Mouse (Mus musculus) midbrain, embryonic 16.5 days (tissue): ENCODE measurements around the gene AA986860. TPM values are rescaled to one million over a fixed set of nuclear protein-coding genes. Genes with fewer than 3 reads are reported as not detected.

Experiments
- ATAC-seq: fragments of 200-750 bp; cut with Nextera tagmentation; 2 replicates; pipeline ENCODE4 v1.8.0; 2017; ENCODE audit warnings: moderate TSS enrichment
- H3K27ac ChIP-seq: fragments of 300-500 bp; sonication (generic); 2 replicates; pipeline ENCODE4 v1.5.1; 2014; ENCODE audit warnings: mild to moderate bottlenecking, low read length, mixed read lengths
- H3K27me3 ChIP-seq: fragments of 300-500 bp; sonication (generic); 2 replicates; pipeline ENCODE4 v1.6.1; 2014; ENCODE audit warnings: low read depth, low read length, mixed read lengths; ENCODE audit not compliant: control insufficient read depth, insufficient read depth
- H3K36me3 ChIP-seq: fragments of 300-500 bp; sonication (generic); 2 replicates; pipeline ENCODE4 v1.6.1; 2014; ENCODE audit warnings: mild to moderate bottlenecking, low read length, moderate library complexity, mixed read lengths; ENCODE audit not compliant: control insufficient read depth, insufficient read depth
- H3K4me1 ChIP-seq: fragments of 300-500 bp; sonication (generic); 2 replicates; pipeline ENCODE4 v1.6.1; 2014; ENCODE audit warnings: mild to moderate bottlenecking, low read length, mixed read lengths; ENCODE audit not compliant: control insufficient read depth, insufficient read depth
- H3K4me2 ChIP-seq: fragments of 300-500 bp; sonication (generic); 2 replicates; pipeline ENCODE4 v1.6.1; 2014; ENCODE audit warnings: mild to moderate bottlenecking, low read length, mixed read lengths
- H3K4me3 ChIP-seq: fragments of 300-500 bp; sonication (generic); 2 replicates; pipeline ENCODE4 v1.5.1; 2014; ENCODE audit warnings: low read depth, mild to moderate bottlenecking, low read length, moderate library complexity, mixed read lengths
- H3K9ac ChIP-seq: fragments of 300-500 bp; sonication (generic); 2 replicates; pipeline ENCODE4 v1.6.1; 2014; ENCODE audit warnings: low read depth, low read length, mixed read lengths
- H3K9me3 ChIP-seq: fragments of 300-500 bp; sonication (generic); replicated peaks from 2 replicates; pipeline ENCODE4 v1.6.1; 2014; ENCODE audit warnings: mild to moderate bottlenecking, low read length, mixed read lengths; ENCODE audit not compliant: control insufficient read depth, poor library complexity, severe bottlenecking
- WGBS: fragments of 180-500 bp; shearing (Covaris S2); extraction: QIAGEN DNeasy Blood & Tissue Kit; methylation state at CpG from one replicate; pipeline ENCODE4 v1.1.7; 2014; 5-methylcytosine and 5-hydroxymethylcytosine counted together
- polyA plus RNA-seq: library from polyadenylated mRNA; unstranded; fragments of >200 nt; fragmentation: Nextera tagmentation; extraction: Ambion mirVana; gene quantifications from 2 replicates; pipeline ENCODE4 v1.2.1, GENCODE M21; 2015

The AA986860 gene
- polyA plus RNA-seq, 1 experiment from 2014 or later: 0.38 TPM

DNA sequence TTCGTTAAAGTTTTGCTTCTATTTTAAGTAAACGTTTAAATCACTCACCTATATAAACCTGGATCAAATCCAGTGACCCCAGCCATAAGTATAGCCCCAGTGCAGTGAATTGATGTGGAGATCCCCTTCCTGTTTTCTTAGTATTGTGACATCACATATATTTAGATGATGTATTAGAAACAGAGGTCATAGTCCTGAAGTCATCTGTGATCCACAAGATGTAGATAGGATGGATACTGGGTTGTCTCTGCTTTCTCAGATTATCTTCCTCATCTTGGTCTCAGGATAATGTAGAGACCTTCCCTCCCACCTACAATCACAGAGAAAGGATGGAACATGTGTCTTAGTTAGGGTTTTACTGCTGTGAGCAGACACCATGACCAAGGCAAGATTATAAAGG lies 2.6 kb upstream of the AA986860 start, which contains the start of gene Pfkfb2:
TSS of gene Pfkfb2 (minus strand) at position 101 of the 400 bp plus-strand sequence.
- Histone ChIP-seq H3K9me3 (no peaks in the 10 kb centered on the region), H3K4me3 (no peak within 1 kb of the TSS), H3K9ac (no peak within 1 kb of the TSS), H3K27ac (no peak within 1 kb of the TSS), H3K27me3 (no peaks in the 10 kb centered on the region; the same call in 1 of the 2 replicates), H3K4me1 (no peaks in the 10 kb centered on the region; the same call in 1 of the 2 replicates), H3K4me2 (no peak within 1 kb of the TSS), H3K36me3 (no peaks in the 10 kb centered on the region)
- ATAC-seq: no peak
- WGBS: 84% methylated on average over 2 of the region's 2 CpGs

DNA sequence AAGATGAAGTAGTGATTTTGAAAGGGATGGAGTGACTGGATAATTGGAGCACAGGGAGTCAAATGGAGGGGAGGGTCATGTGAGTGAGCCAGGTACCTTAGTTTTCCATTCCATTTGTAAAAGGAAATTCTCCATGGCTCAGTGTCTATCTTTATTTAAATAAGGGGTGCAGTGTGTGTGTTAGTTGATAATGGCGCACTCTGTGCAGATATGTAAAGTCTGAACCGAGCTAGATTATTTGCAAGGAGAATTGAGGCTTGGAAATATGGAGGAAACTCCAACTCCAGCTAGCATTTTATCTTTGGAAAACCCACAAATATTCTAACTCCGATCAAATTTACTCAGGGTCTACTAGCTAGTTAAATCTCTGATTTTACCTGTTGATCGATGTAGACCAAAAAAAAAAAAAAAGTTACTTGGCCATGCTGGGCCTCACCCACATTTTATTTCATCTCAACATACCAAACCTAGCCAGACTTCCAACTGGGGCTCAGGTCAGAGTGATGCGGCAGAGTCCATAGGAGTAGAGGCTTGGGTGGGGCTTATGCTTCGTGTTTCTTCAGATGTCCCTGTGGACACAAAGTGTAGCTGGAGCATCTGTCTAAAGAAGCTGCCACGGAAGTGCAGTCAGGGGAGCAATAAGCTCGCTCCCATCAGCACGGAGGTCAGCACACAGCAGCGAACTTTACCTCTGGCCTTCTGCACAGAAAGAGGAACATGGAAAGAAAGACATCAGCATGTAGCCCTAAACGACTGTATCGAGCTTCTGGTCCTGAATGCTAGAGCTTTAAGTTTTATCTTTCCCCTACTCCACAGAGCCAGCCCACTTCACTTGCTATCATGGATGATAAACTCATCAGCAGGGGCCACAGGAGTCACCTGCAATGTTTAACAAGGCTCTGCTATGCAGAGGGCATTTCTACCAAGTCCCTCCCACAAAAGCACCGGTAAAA lies 1.2 kb downstream of the AA986860 start:
- 92% methylated on average over 13 of the region's 13 CpGs for WGBS
- Histone ChIP-seq H3K4me3 (no peak overlapping the region), H3K9me3 (no peaks in the 10 kb centered on the region), H3K27ac (no peak overlapping the region), H3K4me2 (no peak overlapping the region), H3K4me1 (no peaks in the 10 kb centered on the region; the same call in 1 of the 2 replicates), H3K27me3 (no peaks in the 10 kb centered on the region; the same call in 1 of the 2 replicates), H3K36me3 (no peaks in the 10 kb centered on the region), H3K9ac (no peak overlapping the region)
- ATAC-seq: no peak

DNA sequence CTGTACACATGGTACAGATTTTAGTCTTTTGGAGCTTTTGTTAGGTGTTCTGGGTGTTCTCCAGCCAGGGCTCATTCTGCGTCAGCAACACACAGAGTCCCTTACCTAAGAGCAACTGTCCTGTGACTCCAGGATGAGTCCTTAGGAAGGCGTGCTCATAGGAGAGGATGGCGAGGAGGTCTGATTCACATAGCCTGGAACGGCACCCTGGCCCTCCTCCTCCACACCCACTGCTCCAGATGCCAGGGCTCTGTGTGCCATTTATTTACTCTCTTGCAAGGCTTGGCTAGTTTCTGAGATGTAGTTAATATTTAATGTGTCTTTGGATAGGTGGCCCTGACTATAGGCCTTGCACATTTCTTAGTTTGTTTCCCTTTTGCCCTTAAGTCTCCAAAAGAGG lies 1.9 kb downstream of the AA986860 start:
- Histone ChIP-seq H3K4me1 (no peaks in the 10 kb centered on the region; the same call in 1 of the 2 replicates), H3K36me3 (no peaks in the 10 kb centered on the region), H3K27me3 (no peaks in the 10 kb centered on the region; the same call in 1 of the 2 replicates), H3K27ac (no peak overlapping the region), H3K9me3 (no peaks in the 10 kb centered on the region), H3K4me2 (no peak overlapping the region), H3K9ac (no peak overlapping the region), H3K4me3 (no peak overlapping the region)
- ATAC-seq: no peak
- 93% methylated on average over 4 of the region's 4 CpGs for WGBS

DNA sequence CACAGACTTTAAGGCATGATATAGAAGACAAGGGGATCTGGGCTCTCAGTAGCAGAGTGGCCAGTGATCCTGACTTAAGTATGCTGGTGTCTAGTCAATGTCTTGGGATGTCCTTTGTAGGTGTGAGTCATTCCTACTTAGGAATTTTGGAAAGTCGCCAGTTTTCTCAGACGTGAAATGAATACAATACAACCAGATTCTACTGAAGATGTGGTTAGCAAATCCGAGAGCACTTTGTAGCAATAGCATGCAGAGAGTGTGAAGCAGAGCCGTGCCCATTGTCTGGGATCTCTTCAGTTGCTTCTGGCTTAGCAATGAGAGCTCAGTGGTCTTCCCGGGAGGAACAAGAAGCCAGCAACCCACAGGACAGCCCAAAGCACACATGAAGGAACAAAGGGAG lies 2.7 kb downstream of the AA986860 start:
- H3K4me3 ChIP-seq: no peak overlapping the region
- no peak overlapping the region for H3K27ac ChIP-seq
- H3K4me2 ChIP-seq: no peak overlapping the region
- no peaks in the 10 kb centered on the region for H3K9me3 ChIP-seq
- no peaks in the 10 kb centered on the region for H3K36me3 ChIP-seq
- no peaks in the 10 kb centered on the region; the same call in 1 of the 2 replicates for H3K4me1 ChIP-seq
- ATAC-seq: no peak
- H3K9ac ChIP-seq: no peak overlapping the region
- no peaks in the 10 kb centered on the region; the same call in 1 of the 2 replicates for H3K27me3 ChIP-seq
- 49% methylated on average over 5 of the region's 5 CpGs for WGBS

DNA sequence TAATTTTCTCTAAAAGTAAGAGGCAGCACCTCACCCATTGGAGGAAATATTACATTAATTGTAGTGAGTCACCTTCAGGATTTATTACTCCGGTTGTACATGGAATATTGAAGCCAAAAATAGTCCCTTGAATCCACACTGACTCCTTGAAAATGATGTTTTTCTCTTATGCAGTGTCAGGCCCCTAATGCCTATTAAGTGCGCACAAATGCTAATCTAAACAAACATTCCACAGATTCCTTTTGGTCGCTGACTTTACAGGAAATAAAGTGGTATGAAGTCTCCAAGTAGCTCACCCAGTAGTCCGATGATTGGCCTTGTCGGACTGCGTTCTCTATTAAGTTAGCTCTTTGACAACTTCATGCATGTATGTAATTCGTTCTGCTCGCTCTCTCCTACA lies 3.1 kb downstream of the AA986860 start:
- Histone ChIP-seq H3K36me3 (no peaks in the 10 kb centered on the region), H3K4me3 (no peak overlapping the region), H3K9me3 (no peaks in the 10 kb centered on the region), H3K27me3 (no peaks in the 10 kb centered on the region; the same call in 1 of the 2 replicates), H3K4me2 (no peak overlapping the region), H3K4me1 (no peaks in the 10 kb centered on the region; the same call in 1 of the 2 replicates), H3K27ac (no peak overlapping the region), H3K9ac (no peak overlapping the region)
- no peak for ATAC-seq
- WGBS: 78% methylated on average over 8 of the region's 8 CpGs

DNA sequence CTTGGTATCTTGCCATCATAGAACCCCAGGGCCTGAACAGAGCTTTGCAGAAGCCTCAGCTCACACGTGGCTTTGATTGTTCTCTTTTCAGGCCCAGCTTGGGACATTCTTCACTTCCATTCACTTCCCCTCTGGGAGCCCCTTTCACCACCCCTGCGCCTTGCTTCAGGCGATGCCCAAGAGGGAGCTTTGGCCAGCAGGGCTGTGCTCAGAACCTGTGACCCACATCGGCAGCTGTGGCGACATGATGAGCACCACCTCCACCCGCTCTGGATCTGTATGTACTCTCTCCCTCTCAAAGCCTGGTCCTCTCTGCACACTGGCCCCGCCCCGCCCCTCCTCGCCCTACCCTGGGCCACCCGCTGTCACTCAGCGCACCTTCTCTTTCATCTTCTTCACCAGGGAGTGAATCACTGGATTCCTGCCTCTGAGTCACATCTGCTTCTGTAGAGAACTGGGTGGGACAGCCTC lies 5.7 kb downstream of the AA986860 start:
- Histone ChIP-seq H3K4me3 (no peak overlapping the region), H3K36me3 (no peaks in the 10 kb centered on the region), H3K4me1 (no peaks in the 10 kb centered on the region), H3K4me2 (no peak overlapping the region), H3K27me3 (no peaks in the 10 kb centered on the region), H3K9ac (no peak overlapping the region), H3K27ac (no peak overlapping the region), H3K9me3 (no peaks in the 10 kb centered on the region)
- 31% methylated on average over 11 of the region's 11 CpGs for WGBS
- no peak for ATAC-seq

DNA sequence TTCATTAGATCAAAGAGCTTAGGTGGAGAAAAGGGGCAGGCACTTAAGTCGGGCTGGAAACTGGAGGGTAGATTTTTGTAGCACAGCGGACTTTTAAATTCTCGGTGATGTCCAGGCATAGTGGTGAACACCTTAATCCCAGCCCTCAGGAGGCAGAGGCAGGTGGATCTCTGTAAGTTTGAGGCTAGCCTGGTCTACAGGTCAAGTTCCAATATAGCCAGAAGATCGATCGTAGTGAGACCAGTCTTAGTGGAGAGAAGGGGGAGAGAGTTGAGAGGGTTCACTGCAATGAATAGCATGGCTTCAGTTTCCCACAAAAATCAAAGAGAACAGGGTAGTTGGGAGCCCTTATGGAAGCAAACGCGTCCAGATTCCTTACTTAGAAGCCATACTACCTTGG lies 6.1 kb downstream of the AA986860 start:
- no peak for ATAC-seq
- 88% methylated on average over 7 of the region's 7 CpGs for WGBS

DNA sequence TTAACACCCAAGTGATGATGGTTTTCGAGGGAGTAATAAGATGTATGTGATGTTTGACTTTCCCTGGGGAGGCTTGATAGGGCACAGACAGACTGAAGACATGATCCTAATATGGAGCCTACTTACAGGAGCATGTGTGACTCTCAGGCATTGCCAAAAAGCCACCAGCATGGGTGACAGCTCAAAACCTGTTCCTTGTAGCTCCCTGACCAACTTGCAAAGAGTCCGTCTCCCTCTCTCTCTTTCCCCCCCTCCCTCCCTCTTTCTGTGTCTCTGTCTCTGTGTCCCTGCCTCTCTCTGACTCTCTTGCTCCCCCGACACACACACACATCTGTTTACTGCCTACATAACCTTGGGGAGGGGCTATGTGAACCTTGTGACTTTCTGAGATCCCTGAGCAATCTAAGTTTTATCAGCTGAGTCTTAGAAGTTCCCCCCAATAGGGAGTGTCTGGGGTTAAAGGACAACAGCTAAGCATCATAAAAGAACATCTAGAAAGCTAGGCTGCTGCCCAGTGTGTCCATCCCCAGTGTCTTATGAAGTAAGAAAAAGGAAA lies 6.9 kb downstream of the AA986860 start:
- WGBS: 89% methylated on average over 3 of the region's 3 CpGs
- Histone ChIP-seq H3K4me2 (no peak overlapping the region), H3K4me3 (no peak overlapping the region), H3K27me3 (no peaks in the 10 kb centered on the region), H3K27ac (no peak overlapping the region), H3K9ac (no peak overlapping the region), H3K4me1 (no peaks in the 10 kb centered on the region), H3K9me3 (no peaks in the 10 kb centered on the region), H3K36me3 (no peaks in the 10 kb centered on the region)
- ATAC-seq: no peak

More for the DNA sequence above, 6.1 kb downstream of the AA986860 start:
- Histone ChIP-seq H3K36me3 (no peaks in the 10 kb centered on the region), H3K27ac (no peak overlapping the region), H3K4me2 (no peak overlapping the region), H3K4me3 (no peak overlapping the region), H3K27me3 (no peaks in the 10 kb centered on the region), H3K9ac (no peak overlapping the region), H3K9me3 (no peaks in the 10 kb centered on the region), H3K4me1 (no peaks in the 10 kb centered on the region)

DNA sequence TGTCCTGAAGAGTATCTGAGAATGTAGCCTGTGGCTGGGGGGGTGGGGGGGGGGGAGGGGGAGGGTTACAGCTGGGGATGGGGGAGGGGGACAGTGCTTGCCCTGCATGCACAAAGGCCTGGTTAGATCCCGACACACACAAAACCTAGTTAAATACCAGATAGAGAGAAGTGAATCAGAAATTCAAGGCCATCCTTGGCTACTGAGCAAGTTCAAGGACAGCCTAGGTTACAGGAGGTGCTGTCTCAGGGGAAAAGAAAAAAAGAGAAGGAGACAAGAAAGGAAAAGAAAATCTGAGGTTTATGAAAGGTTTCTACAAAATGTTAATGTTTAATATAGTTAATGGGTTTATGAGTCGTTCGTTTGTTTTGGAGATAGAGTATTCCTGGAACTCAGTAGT lies 7.9 kb downstream of the AA986860 start:
- no peaks in the 10 kb centered on the region for H3K9me3 ChIP-seq
- no peak for ATAC-seq
- 87% methylated on average over 3 of the region's 3 CpGs for WGBS
- H3K4me1 ChIP-seq: no peaks in the 10 kb centered on the region
- no peak overlapping the region for H3K4me3 ChIP-seq
- H3K4me2 ChIP-seq: no peak overlapping the region
- H3K27me3 ChIP-seq: no peaks in the 10 kb centered on the region
- no peaks in the 10 kb centered on the region for H3K36me3 ChIP-seq
- H3K27ac ChIP-seq: no peak overlapping the region
- H3K9ac ChIP-seq: no peak overlapping the region
